Mouse (Mus musculus) heart, embryonic 14.5 days (tissue): ENCODE data around the gene Tmpo. TPM values are rescaled to one million over a fixed set of nuclear protein-coding genes. Genes with fewer than 3 reads are reported as not detected.
A peak's percentile ranks its signal among the peaks of the same experiment; 100 is the strongest.

Experiments
- ATAC-seq: fragments of 200-750 bp; cut with Nextera tagmentation; 2 replicates; pipeline ENCODE4 v1.8.0; 2017; ENCODE audit warnings: low read depth, moderate TSS enrichment; ENCODE audit not compliant: insufficient number of reproducible peaks, insufficient read depth, low FRiP score
- H3K27ac ChIP-seq, 2 experiments: fragments of 200-500 bp in 1 of 2; fragments of 300-500 bp in 1 of 2; sonication (generic) in 1 of 2; replicated peaks in 1 of 2; 2 replicates each; pipeline ENCODE4 v1.5.1; 2012 to 2014; ENCODE audit warnings: low read depth in 2 of 2, low read length in 2 of 2, control low read depth in 1 of 2, mild to moderate bottlenecking in 1 of 2, mixed read lengths in 1 of 2; ENCODE audit not compliant: control insufficient read depth in 1 of 2, insufficient read depth in 1 of 2
- H3K27me3 ChIP-seq: fragments of 300-500 bp; sonication (generic); 2 replicates; pipeline ENCODE4 v1.6.1; 2014; ENCODE audit warnings: mild to moderate bottlenecking, low read length, control low read depth; ENCODE audit not compliant: control insufficient read depth, insufficient read depth
- H3K36me3 ChIP-seq: fragments of 300-500 bp; sonication (generic); 2 replicates; pipeline ENCODE4 v1.6.1; 2014; ENCODE audit warnings: mild to moderate bottlenecking, control low read depth, low read length, mixed read lengths; ENCODE audit not compliant: control insufficient read depth, insufficient read depth
- H3K4me1 ChIP-seq, 2 experiments: fragments of 200-500 bp in 1 of 2; fragments of 300-500 bp in 1 of 2; sonication (generic) in 1 of 2; 2 replicates each; pipeline ENCODE4 v1.6.1; 2012 to 2014; ENCODE audit warnings: low read length in 2 of 2, control low read depth in 1 of 2, mixed read lengths in 1 of 2; ENCODE audit not compliant: control insufficient read depth in 2 of 2, insufficient read depth in 2 of 2
- H3K4me2 ChIP-seq: fragments of 300-500 bp; sonication (generic); 2 replicates; pipeline ENCODE4 v1.6.1; 2014; ENCODE audit warnings: mild to moderate bottlenecking, low read length
- H3K4me3 ChIP-seq, 2 experiments: fragments of 200-500 bp in 1 of 2; fragments of 300-500 bp in 1 of 2; sonication (generic) in 1 of 2; 2 replicates each; pipeline ENCODE4 v1.5.1; 2012 to 2014; ENCODE audit warnings: low read length in 2 of 2, mild to moderate bottlenecking in 2 of 2, control low read depth in 1 of 2, low read depth in 1 of 2, moderate library complexity in 1 of 2; ENCODE audit not compliant: control insufficient read depth in 1 of 2, insufficient read depth in 1 of 2
- H3K9ac ChIP-seq: fragments of 300-500 bp; sonication (generic); 2 replicates; pipeline ENCODE4 v1.6.1; 2014; ENCODE audit warnings: mild to moderate bottlenecking, low read length
- H3K9me3 ChIP-seq: fragments of 300-500 bp; sonication (generic); 2 replicates; pipeline ENCODE4 v1.6.1; 2016; ENCODE audit warnings: low read length, control low read depth; ENCODE audit not compliant: control insufficient read depth
- WGBS: fragments of 180-500 bp; shearing (Covaris S2); extraction: QIAGEN DNeasy Blood & Tissue Kit; methylation state at CpG from one replicate; pipeline ENCODE4 v1.1.7; 2014; 5-methylcytosine and 5-hydroxymethylcytosine counted together
- polyA plus RNA-seq: library from polyadenylated mRNA; unstranded; fragments of >200 nt; fragmentation: Nextera tagmentation; extraction: Ambion mirVana; gene quantifications from 2 replicates; pipeline ENCODE4 v1.2.1, GENCODE M21; 2014

The Tmpo gene
- polyA plus RNA-seq, 1 experiment from 2014 or later, result 181 TPM

DNA sequence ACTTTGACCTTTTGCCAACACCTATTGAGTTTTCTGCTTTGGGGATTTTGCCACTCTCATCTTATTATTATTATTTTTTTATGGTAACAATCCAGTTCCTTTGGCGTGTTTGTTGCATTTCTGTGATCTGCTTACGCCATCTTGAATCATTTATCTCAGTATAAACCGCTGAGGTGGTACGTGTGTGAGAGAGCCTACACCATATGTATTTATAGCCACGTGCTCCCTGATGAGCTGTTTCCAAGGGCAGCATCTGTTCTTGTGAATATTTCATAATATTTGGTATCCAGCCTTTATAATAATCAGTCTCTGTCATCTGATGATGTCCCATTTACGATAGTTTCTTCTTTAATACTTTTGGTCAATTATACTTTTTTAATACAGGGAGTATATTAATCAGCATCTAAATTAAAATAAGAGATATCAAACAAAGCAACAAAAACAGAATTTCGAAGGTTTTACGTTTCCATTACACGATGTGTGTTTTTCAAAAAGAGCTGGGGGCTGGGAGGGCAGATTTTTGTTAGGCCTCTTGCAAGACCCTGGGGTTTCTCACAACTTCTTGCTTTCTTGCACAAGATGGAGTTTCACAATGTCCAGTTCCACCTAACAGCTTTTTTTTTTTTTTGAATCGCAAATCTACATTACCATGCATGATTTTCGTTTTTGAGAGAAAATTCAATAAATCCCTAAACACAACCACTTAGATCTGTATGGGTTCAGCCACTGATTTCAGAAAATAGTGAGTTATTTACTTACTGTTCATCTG, 28.0 kb upstream of the Tmpo start:
- Histone ChIP-seq H3K9ac (no peak overlapping the region), H3K9me3 (no peaks in the 10 kb centered on the region), H3K36me3 (no peaks in the 10 kb centered on the region), H3K4me2 (no peak overlapping the region), H3K27ac (peak overlapping the region in 1 of 2 experiments; percentile 73; a peak in 1 of 4 replicates), H3K4me3 (no peak overlapping the region), H3K27me3 (no peaks in the 10 kb centered on the region), H3K4me1 (0 out of 4 replicates have a peak, but pooled peaks cover 0 to 3% of the 10 kb centered on the region in 2 experiments)
- WGBS, result 81% methylated on average over 11 of the region's 11 CpGs
- no peak for ATAC-seq

GRCm38 (mm10) chr10:91208461-91208860, 27.3 kb upstream of the Tmpo start:
- H3K4me3 ChIP-seq, result no peak overlapping the region
- 0 out of 2 replicates have a peak, but pooled peaks have one; percentile 35 for ATAC-seq
- H3K36me3 ChIP-seq, result no peaks in the 10 kb centered on the region
- no peak overlapping the region for H3K9ac ChIP-seq
- H3K4me1 ChIP-seq, result 0 out of 4 replicates have a peak, but pooled peaks cover 0 to 3% of the 10 kb centered on the region in 2 experiments
- H3K27ac ChIP-seq, result peak overlapping the region in 1 of 2 experiments; percentile 73; a peak in 2 of 4 replicates
- H3K27me3 ChIP-seq, result no peaks in the 10 kb centered on the region
- H3K9me3 ChIP-seq, result no peaks in the 10 kb centered on the region
- no peak overlapping the region for H3K4me2 ChIP-seq
- 47% methylated on average over 9 of the region's 9 CpGs for WGBS

GRCm38 (mm10) chr10:91207275-91207674, 26.2 kb upstream of the Tmpo start:
- no peaks in the 10 kb centered on the region for H3K27me3 ChIP-seq
- H3K36me3 ChIP-seq, result no peaks in the 10 kb centered on the region
- no peak for ATAC-seq
- no peak overlapping the region for H3K4me2 ChIP-seq
- 0 out of 4 replicates have a peak, but pooled peaks cover 0 to 3% of the 10 kb centered on the region in 2 experiments for H3K4me1 ChIP-seq
- H3K4me3 ChIP-seq, result no peak overlapping the region
- H3K9me3 ChIP-seq, result no peaks in the 10 kb centered on the region
- no peak overlapping the region for H3K9ac ChIP-seq
- no peak overlapping the region for H3K27ac ChIP-seq

DNA sequence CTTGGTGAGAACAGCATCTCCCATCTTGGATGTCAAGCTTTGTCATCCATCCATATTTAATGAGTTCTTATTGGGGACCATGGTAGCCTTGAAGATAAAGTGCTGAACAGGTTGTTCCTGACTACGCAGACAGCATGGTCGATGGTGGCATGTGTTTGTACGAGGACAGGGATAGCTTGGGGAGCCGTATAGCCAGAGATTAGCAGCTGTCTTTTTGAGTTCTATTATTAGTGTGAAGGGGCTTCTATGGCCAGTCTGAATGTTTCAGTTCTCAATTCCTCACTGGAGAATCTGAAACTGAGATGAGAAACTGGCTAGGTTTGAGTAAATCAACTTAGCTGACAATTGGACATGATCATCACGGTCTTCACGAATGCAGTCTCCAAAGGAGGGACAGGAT, 24.5 kb upstream of the Tmpo start:
- Histone ChIP-seq H3K9me3 (0 out of 2 replicates have a peak, but pooled peaks cover 3% of the 10 kb centered on the region), H3K9ac (no peak overlapping the region), H3K4me1 (0 out of 4 replicates have a peak, but pooled peaks cover 0 to 3% of the 10 kb centered on the region in 2 experiments), H3K27me3 (no peaks in the 10 kb centered on the region), H3K36me3 (no peaks in the 10 kb centered on the region), H3K4me2 (no peak overlapping the region), H3K27ac (no peak overlapping the region), H3K4me3 (no peak overlapping the region)
- ATAC-seq, result no peak
- 67% methylated on average over 6 of the region's 6 CpGs for WGBS

GRCm38 (mm10) chr10:91200581-91200980, 19.5 kb upstream of the Tmpo start:
- Histone ChIP-seq H3K36me3 (no peaks in the 10 kb centered on the region), H3K9ac (no peak overlapping the region), H3K27ac (no peak overlapping the region), H3K4me3 (no peak overlapping the region), H3K27me3 (no peaks in the 10 kb centered on the region), H3K4me2 (no peak overlapping the region), H3K4me1 (no peaks in the 10 kb centered on the region), H3K9me3 (peaks cover 9% of the 10 kb centered on the region; the same call in 1 of the 2 replicates)
- ATAC-seq, result no peak
- WGBS, result 87% methylated on average over 3 of the region's 3 CpGs

- Histone ChIP-seq H3K9ac (no peak overlapping the region), H3K4me1 (no peaks in the 10 kb centered on the region), H3K36me3 (no peaks in the 10 kb centered on the region), H3K4me3 (no peak overlapping the region), H3K27ac (no peak overlapping the region), H3K9me3 (peaks cover 9% of the 10 kb centered on the region; the same call in 1 of the 2 replicates), H3K4me2 (no peak overlapping the region), H3K27me3 (no peaks in the 10 kb centered on the region)
- WGBS, result 70% methylated on average over 1 of the region's 1 CpGs
- no peak for ATAC-seq
Measured at GRCm38 (mm10) chr10:91199238-91199780, 18.2 kb upstream of the Tmpo start.

DNA sequence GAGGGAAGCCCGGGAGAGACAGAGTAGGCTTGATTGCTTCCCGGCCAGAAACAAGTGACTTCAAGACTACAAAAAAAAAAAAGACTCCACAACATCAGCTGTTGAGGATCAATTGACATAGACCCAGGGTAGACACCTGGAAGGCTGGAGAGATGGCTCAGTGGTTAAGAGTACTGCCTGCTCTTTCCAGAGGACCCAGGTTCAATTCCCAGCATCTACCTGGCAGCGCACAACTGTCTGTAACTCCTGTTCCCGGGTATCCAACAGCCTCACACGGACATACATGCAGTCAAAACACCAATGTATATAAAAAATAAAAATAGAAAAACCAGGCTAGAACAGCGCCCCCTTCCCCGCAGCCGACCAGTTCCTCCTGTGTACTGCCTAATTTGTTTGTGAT, 16.6 kb upstream of the Tmpo start:
- ATAC-seq, result no peak

More for the DNA sequence above, 16.6 kb upstream of the Tmpo start:
- Histone ChIP-seq H3K27me3 (no peaks in the 10 kb centered on the region), H3K9ac (no peak overlapping the region), H3K4me2 (no peak overlapping the region), H3K27ac (no peak overlapping the region), H3K4me1 (no peaks in the 10 kb centered on the region), H3K4me3 (no peak overlapping the region), H3K9me3 (peaks cover 9% of the 10 kb centered on the region; the same call in 1 of the 2 replicates), H3K36me3 (no peaks in the 10 kb centered on the region)
- WGBS, result 86% methylated on average over 8 of the region's 8 CpGs
